Mouse (Mus musculus) ovary, postnatal 10 days (tissue): ENCODE results near the gene Tpm1.

Experiments used
- DNase-seq: peaks from one replicate; pipeline ENCODE4 v3.0.0; 2022; ENCODE audit warnings: low spot score

Gene Tpm1

GRCm38 (mm10) chr9:67024889-67025692, 24.1 kb downstream of the Tpm1 start:
- no peak for DNase-seq

DNA sequence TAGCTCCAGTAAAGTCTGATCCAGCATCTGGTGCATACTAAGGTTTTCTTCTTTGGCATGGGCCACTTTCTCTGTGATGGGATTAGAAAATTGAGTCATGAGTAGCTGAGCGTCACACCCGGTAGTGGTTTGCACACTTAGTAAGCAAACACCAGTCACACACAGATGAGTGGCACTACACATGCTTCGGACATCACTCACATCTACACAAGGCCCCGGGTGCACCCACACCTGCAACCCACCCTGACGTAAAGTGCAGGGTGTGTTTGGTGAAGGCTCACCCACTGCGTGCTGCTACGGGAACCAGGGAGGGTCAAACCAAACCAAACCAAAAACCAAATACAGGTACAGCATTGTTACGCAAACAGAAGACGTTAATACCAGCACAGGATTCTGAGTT, 25.8 kb downstream of the Tpm1 start:
- DNase-seq, result no peak

GRCm38 (mm10) chr9:67020063-67020462, 29.1 kb downstream of the Tpm1 start:
- no peak for DNase-seq

DNA sequence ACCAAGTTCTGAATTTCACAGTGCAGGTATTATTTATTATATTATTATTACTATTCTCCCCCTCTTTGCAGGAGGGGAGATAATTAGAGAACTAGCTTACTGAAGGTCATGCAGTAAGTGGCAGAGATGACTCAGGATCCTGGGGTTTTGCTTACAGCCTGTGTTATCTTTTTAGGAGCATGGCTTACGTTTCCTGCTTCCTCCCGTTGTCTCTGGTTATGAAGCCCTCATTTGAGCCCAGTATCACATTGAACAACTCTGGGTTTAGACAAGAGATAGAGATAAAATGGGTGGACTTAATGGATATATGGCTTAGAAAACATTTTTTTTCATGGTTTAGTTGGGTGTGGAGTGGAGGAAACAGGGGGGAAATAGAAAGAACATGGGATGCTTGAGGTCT, 35.7 kb downstream of the Tpm1 start:
- no peak for DNase-seq

DNA sequence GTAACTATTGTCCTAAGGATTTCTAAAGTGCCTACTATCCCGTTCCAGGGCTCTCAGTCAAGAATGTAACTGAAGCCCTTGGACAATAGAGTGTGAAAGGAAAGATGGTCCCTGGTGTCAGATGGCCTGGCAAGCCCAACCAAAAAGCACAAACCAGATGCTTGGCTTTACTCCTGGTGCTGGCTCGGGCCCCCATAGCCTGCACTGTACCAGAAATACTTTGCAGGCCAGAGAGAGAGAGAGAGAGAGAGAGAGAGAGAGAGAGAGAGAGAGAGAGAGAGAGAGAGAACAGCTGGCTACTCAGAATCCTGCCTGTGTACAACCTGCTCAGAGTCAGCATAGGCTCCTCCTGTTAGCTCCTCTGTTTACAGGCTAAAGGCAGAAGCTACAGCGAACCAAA, 36.7 kb downstream of the Tpm1 start:
- no peak for DNase-seq

DNA sequence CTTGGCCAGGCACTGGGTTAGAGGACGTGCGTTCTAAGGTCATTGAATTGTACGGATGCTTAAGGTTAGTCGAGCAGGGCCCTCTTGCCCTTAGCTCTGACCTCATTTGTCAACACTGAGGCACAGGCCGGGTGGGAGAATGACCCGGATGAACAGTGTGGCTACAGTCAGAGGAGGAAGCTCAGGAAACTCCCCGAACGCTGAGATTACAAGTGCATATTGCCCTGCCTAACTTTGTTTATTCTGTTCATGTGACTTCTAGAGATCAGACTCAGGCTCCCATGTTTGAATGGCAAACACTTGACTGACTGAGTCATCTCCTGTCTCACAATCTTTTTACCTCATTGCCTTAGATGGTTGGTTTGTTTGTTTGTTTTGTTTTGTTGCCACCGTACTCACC, 37.7 kb downstream of the Tpm1 start:
- no peak for DNase-seq

- DNase-seq, result no peak
Observed at GRCm38 (mm10) chr9:67008781-67009180, 40.4 kb downstream of the Tpm1 start.

GRCm38 (mm10) chr9:67006376-67006775, 42.8 kb downstream of the Tpm1 start:
- no peak for DNase-seq

GRCm38 (mm10) chr9:67005161-67005742, 44.0 kb downstream of the Tpm1 start:
- no peak for DNase-seq

- no peak for DNase-seq
Observed at GRCm38 (mm10) chr9:67003656-67004055, 45.5 kb downstream of the Tpm1 start.

DNA sequence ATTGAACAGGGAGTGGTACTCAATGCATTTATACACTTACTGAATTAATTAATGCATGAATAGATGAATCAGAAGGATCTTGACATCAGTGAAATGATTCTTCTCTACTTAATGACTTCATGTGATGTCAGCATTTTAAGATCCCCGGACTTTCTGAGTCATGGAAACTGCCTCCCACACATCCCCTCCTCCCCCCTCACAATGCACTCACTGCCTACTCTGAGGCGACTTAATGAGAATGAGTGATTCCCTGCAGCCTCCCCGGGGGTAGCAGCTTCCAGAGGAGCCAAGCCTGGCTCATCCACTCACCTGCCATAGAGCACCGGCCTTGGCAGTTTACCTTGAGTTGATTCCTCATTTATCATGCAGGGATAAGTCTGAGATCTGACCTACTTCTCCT, 46.0 kb downstream of the Tpm1 start:
- no peak for DNase-seq

DNA sequence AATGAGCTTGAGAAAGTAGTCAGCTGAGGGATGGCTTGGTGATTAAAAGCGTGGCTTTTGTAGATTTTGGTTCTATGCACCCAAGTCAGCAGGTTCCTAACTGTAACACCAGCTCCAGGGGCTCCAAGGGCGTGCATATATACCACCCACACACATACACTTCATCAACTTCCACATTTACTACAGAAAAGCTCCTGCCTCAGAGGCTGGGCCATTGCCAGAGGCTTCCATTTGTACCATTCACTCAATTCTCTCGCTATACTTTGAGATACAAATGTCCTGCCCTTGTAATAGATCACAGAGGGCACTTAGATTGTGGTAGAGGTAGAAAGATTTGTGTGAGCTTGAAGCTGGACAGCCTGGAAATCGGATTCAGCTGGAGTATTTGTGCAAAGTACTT, 47.7 kb downstream of the Tpm1 start:
- no peak for DNase-seq

DNA sequence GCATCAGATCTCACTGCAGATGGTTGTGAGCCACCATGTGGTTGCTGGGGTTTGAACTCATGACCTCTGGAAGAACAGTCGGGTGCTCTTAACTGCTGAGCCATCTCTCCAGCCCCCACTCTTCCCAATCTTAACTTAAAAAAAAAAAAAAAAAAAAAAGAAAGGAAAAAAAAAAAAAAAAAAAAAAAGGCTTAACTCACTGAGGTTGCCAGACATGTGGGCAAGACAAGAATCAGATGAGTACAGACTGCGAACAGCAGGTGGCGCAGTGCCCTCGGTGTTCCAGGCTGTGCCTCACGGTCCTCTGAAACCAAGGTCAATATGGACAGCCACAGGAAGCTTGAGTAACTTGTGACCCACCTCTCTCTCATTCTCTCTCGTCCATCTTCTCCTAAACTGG, 48.2 kb downstream of the Tpm1 start:
- no peak for DNase-seq

DNA sequence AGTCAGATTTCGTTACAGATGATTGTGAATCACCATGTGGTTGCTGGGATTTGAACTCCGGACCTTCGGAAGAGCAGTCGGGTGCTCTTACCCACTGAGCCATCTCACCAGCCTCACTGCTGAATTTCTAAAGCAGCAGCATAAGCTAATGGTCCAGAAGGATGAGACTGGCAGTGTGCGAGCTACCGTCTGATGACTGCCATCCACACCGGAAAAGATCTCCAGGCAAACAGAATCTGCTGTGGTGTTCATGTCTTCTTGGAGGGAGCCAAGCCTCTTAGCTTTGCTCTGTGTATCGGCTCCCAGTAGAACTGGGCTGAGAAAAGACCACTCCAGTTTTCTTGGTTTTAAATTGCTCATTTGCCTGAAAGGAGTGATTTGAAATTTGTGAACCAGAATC, 49.5 kb downstream of the Tpm1 start:
- no peak for DNase-seq

DNA sequence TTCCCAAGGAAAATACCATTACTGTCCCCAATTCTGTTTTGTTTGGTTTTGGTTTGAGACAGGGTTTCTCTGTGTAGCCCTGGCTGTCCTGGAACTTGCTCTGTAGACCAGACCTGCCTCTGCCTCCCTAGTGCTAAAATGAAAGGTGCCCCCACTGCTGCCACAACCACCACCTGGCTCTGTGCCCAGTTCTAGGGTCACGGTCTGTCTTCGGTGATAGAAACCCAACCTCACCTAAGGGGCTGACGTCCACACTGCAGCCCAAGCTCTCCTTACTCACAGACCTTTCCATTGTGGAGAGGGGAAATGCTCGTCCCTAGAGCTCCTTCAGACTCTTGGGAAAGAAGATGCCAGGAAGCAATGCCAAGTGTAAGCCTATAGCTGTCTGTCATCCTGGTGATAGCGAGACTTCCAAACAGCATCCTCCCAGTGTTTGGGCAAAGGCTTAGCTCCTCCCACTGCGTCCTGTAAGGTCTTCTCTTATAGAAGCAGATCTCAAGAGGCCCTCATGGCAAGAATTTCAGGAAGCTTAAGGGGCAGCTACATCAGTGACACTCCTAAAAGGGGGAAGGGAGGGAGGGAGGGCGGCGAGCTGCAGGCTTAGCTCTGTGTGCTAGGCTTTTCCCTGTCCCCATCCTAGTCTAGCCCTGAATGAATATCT, 57.3 kb downstream of the Tpm1 start:
- DNase-seq, result no peak

- DNase-seq, result no peak
Observed at GRCm38 (mm10) chr9:66991021-66991749, 58.0 kb downstream of the Tpm1 start.

- DNase-seq, result no peak
Observed at GRCm38 (mm10) chr9:66990046-66990445, 59.2 kb downstream of the Tpm1 start.

- DNase-seq, result no peak
Observed at GRCm38 (mm10) chr9:66989581-66989980, 59.6 kb downstream of the Tpm1 start.

- DNase-seq, result no peak
Observed at GRCm38 (mm10) chr9:66988888-66989414, 60.3 kb downstream of the Tpm1 start.

DNA sequence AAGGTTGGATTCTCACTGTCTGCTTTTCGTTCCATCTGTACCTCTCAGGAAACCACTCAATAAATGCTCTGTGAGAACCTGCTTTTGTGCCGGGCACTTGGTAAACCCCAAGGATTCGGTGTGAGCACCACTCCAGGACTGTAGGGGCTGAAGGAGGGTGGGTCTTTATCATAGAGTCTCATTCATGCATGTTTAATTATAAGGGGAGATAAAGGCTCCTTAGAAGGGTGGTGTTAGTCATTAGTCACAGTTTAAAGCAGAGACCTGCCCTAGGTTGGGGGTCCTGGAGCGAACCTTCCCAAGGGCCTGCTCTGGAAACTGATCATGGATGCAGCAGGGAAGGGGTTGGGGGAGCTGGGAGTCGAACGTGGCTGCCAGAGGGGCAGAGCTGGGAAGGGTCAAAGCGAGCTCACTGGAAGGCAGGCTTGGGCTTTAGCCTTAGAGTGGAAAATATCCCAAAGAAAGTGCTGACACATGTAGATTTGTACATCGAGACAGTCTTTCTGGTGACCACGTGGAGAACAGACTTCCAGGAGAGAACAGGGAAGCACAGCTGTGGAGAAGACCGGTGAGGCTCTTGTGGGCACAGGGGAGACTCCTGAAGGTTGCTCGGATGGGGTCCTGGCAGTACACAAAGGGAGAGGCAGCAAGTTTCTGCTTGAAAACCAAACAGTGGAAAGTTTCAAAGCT, 60.9 kb downstream of the Tpm1 start:
- DNase-seq, result no peak

DNA sequence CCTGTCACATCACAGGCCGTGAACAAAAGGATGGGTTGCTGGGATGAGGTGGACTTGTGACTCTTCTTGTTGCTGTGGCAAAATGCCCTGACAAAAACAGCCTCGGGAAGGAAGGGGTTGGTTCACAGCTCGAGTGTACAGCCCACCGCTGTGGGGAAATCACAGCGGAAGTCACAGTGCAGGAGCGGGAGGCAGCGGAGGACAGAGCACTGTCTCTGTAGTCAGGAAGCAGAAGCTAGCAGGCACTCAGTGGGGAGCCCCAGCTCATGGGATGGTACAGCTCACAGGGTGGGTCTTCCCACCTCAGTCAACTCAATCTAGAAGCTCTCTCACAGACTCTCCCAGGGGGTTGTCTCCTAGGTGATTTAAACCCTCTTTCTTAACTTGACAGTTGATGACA, 63.8 kb downstream of the Tpm1 start:
- no peak for DNase-seq

DNA sequence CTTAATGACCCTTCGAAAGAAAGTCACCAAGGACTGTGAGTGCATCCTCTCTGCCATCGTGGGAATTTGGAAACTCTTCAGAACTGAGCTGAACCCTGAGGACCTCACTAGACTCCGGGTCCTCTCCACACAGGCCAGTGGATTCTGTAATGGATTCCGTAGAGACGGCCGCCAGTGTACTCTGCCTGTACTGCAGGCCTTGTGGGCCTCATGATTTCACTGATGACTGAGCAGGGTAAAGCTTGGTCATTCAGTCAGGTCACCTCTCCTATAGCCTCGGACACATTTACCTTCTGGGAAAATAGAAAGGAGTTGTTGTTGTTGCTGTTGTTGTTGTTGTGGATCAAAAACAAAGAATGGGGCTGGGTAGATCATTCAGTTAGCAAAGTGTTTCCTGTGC, 67.1 kb downstream of the Tpm1 start:
- no peak for DNase-seq
